Mouse (Mus musculus) neural tube, embryonic 12.5 days (tissue): Measurements from ENCODE around the gene Gm12666. TPM values are rescaled to one million over a fixed set of nuclear protein-coding genes. Genes with fewer than 3 reads are reported as not detected.
"Not testable (repeated sequence)": the region's sequence is repeated elsewhere in the genome, so short reads cannot be mapped to it uniquely, and the experiment has no call there.

Experiments used
- ATAC-seq: fragments of 200-750 bp; cut with Nextera tagmentation; 2 replicates; pipeline ENCODE4 v1.8.0; 2017; ENCODE audit warnings: low read depth, mild to moderate bottlenecking, moderate TSS enrichment, moderate library complexity; ENCODE audit not compliant: low FRiP score
- H3K27ac ChIP-seq: fragments of 300-500 bp; sonication (generic); 2 replicates; pipeline ENCODE4 v1.5.1; 2016
- H3K27me3 ChIP-seq: fragments of 300-500 bp; sonication (generic); replicated peaks from 2 replicates; pipeline ENCODE4 v1.6.1; 2016; ENCODE audit warnings: mild to moderate bottlenecking
- H3K36me3 ChIP-seq: fragments of 300-500 bp; sonication (generic); 2 replicates; pipeline ENCODE4 v1.6.1; 2016; ENCODE audit warnings: mild to moderate bottlenecking
- H3K4me1 ChIP-seq: fragments of 300-500 bp; sonication (generic); 2 replicates; pipeline ENCODE4 v1.6.1; 2016
- H3K4me2 ChIP-seq: fragments of 300-500 bp; sonication (generic); replicated peaks from 2 replicates; pipeline ENCODE4 v1.6.1; 2016; ENCODE audit warnings: mild to moderate bottlenecking
- H3K4me3 ChIP-seq: fragments of 300-500 bp; sonication (generic); 2 replicates; pipeline ENCODE4 v1.5.1; 2016
- H3K9ac ChIP-seq: fragments of 300-500 bp; sonication (generic); 2 replicates; pipeline ENCODE4 v1.6.1; 2016; ENCODE audit warnings: mild to moderate bottlenecking
- H3K9me3 ChIP-seq: fragments of 300-500 bp; sonication (generic); 2 replicates; pipeline ENCODE4 v1.6.1; 2016; ENCODE audit warnings: mild to moderate bottlenecking
- WGBS: fragments of 180-500 bp; shearing (Covaris S2); methylation state at CpG from one replicate; pipeline ENCODE4 v1.1.7; 2016; 5-methylcytosine and 5-hydroxymethylcytosine counted together
- polyA plus RNA-seq: library from polyadenylated mRNA; unstranded; fragments of >200 nt; fragmentation: Nextera tagmentation; extraction: Ambion mirVana; gene quantifications from 2 replicates; pipeline ENCODE4 v1.2.1, GENCODE M21; 2016

Gene Gm12666
- not detected in 2 replicates for polyA plus RNA-seq

GRCm38 (mm10) chr4:92191649-92192048 lies at the start of gene Gm12666:
TSS of gene Gm12666 (minus strand) at chr4:92191749.
- not testable (repeated sequence) for H3K4me1 ChIP-seq, H3K4me3 ChIP-seq, H3K27ac ChIP-seq, H3K4me2 ChIP-seq, H3K9ac ChIP-seq, H3K36me3 ChIP-seq, H3K9me3 ChIP-seq, ATAC-seq, H3K27me3 ChIP-seq
- WGBS = 85% methylated on average over 1 of the region's 1 CpGs

GRCm38 (mm10) chr4:92226326-92226725 lies 34.8 kb upstream of the Gm12666 start:
- no peak overlapping the region for H3K9ac ChIP-seq
- ATAC-seq = no peak
- no peaks in the 10 kb centered on the region for H3K9me3 ChIP-seq
- no peak overlapping the region for H3K4me3 ChIP-seq
- WGBS = 80% methylated on average over 2 of the region's 2 CpGs
- no peaks in the 10 kb centered on the region for H3K36me3 ChIP-seq
- no peak overlapping the region for H3K4me2 ChIP-seq
- no peak overlapping the region for H3K27ac ChIP-seq
- no peaks in the 10 kb centered on the region for H3K4me1 ChIP-seq
- H3K27me3 ChIP-seq = no peaks in the 10 kb centered on the region

DNA sequence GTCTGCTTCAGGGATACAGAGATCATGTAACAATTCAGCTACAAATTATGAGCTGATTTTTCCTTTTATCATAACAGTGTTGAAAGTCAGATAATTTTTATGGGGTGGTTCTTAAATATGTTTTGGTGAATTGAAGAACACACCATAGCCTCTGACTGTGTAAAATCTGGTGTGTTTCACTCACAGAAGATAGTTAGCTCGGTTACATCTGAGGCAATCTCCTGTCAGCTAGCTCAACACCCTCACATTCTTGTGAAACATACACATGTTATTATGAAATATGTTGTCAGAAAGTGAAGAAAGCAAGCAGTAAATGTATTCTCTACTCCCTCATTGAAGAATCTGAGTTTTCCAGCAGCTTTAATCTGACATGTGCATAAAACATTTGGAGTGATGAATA lies 24.7 kb upstream of the Gm12666 start:
- no peaks in the 10 kb centered on the region for H3K4me1 ChIP-seq
- ATAC-seq = no peak
- no peaks in the 10 kb centered on the region for H3K27me3 ChIP-seq
- WGBS = 74% methylated on average over 1 of the region's 1 CpGs
- no peak overlapping the region for H3K9ac ChIP-seq
- no peak overlapping the region for H3K27ac ChIP-seq
- H3K36me3 ChIP-seq = no peaks in the 10 kb centered on the region
- no peak overlapping the region for H3K4me2 ChIP-seq
- no peaks in the 10 kb centered on the region for H3K9me3 ChIP-seq
- H3K4me3 ChIP-seq = no peak overlapping the region

GRCm38 (mm10) chr4:92152646-92153045 lies 38.9 kb downstream of the Gm12666 start:
- 63% methylated on average over 1 of the region's 1 CpGs for WGBS
- ATAC-seq = no peak; the same call in 1 of the 2 replicates
- H3K4me1 ChIP-seq = no peaks in the 10 kb centered on the region
- H3K27ac ChIP-seq = no peak overlapping the region
- H3K36me3 ChIP-seq = no peaks in the 10 kb centered on the region
- H3K4me3 ChIP-seq = no peak overlapping the region
- H3K9ac ChIP-seq = no peak overlapping the region
- no peaks in the 10 kb centered on the region for H3K9me3 ChIP-seq
- no peak overlapping the region for H3K4me2 ChIP-seq
- H3K27me3 ChIP-seq = no peaks in the 10 kb centered on the region

DNA sequence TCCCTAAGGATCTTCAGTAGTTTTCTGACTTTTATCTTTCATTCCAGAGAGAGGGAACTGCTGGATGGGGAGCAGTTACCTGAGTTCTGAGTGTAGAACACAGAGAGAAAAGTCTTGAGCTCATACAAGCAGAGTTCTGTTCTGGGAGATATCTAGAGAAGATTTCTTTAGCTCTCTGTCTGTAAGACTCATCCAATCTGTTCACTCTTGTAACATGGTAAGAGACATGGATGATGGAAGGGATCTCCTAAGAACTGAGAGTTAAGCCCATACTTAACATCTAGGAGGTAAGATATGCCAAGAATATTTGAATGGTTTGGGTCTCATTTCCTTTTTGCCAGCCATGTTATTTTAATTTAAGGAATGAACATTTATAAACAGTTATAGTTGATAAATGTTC lies 44.4 kb downstream of the Gm12666 start, which contains the start of gene Izumo3:
Izumo3 (minus strand) TSS at position 101 of the 400 bp plus-strand sequence.
- Histone ChIP-seq H3K4me3 (no peak within 1 kb of the TSS), H3K4me1 (no peaks in the 10 kb centered on the region), H3K4me2 (no peak within 1 kb of the TSS), H3K9ac (no peak within 1 kb of the TSS), H3K9me3 (no peaks in the 10 kb centered on the region), H3K36me3 (no peaks in the 10 kb centered on the region), H3K27me3 (no peaks in the 10 kb centered on the region), H3K27ac (no peak within 1 kb of the TSS)
- ATAC-seq = no peak

Other genes with a start within 250 kb of the Gm12666 start
- gene Izumo3, start 44.5 kb downstream of the Gm12666 start, polyA plus RNA-seq = not detected in 2 replicates